Mouse (Mus musculus) stomach, postnatal 0 days (tissue): ENCODE measurements around the gene Fez1.

ENCODE experiments used
- CTCF ChIP-seq: IDR thresholded peaks from 2 replicates; pipeline ENCODE4 v1.5.1; 2016; ENCODE audit warnings: antibody characterized with exemption, low read depth, mild to moderate bottlenecking, moderate library complexity
- EP300 ChIP-seq: optimal IDR thresholded peaks from 2 replicates; pipeline ENCODE3; 2016; ENCODE audit warnings: antibody characterized with exemption

DNA sequence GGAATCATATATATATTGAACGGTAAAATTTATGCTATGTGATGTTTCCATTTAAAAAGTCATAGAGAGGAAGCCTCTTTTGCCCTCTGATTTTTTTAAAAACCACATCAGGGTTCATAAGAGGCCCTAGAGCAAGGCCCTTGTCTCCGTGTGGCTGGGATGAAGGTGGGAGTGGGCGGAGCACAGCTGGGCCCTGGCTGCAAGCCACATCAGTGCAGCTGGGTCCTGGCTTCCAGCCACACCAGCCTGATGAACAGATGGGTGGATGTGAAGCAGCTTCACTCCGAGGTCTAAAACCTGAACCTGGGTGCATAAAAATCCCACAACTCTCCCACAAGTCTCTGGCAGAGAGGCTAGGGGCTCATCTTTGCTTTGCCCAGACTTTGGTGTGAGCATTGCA lies 83.8 kb downstream of the Fez1 start:
- TF ChIP-seq CTCF = no peak
- no peak for TF ChIP-seq EP300
